Mouse (Mus musculus) liver, postnatal 0 days (tissue): ENCODE data around the gene Adgrb3. TPM values are rescaled to one million over a fixed set of nuclear protein-coding genes. Genes with fewer than 3 reads are reported as not detected.

Experiments used
- ATAC-seq: fragments of 200-750 bp; cut with Nextera tagmentation; 2 replicates; pipeline ENCODE4 v1.8.0; 2017; ENCODE audit warnings: mild to moderate bottlenecking, moderate library complexity
- DNase-seq: peaks from one replicate; pipeline ENCODE4 v3.0.0-alpha.2; 2016
- H3K27ac ChIP-seq: fragments of 300-500 bp; sonication (generic); 2 replicates; pipeline ENCODE4 v1.5.1; 2014; ENCODE audit warnings: antibody characterized with exemption, moderate library complexity, mild to moderate bottlenecking, low read depth
- H3K27me3 ChIP-seq: fragments of 300-500 bp; sonication (generic); 2 replicates; pipeline ENCODE4 v1.6.1; 2014; ENCODE audit warnings: low read length, control low read depth, mixed read lengths; ENCODE audit not compliant: insufficient read depth
- H3K36me3 ChIP-seq: fragments of 300-500 bp; sonication (generic); replicated peaks from 2 replicates; pipeline ENCODE4 v1.6.1; 2014; ENCODE audit warnings: mild to moderate bottlenecking, control low read depth, low read length, moderate library complexity, mixed read lengths; ENCODE audit not compliant: insufficient read depth
- H3K4me1 ChIP-seq: fragments of 300-500 bp; sonication (generic); 2 replicates; pipeline ENCODE4 v1.6.1; 2014; ENCODE audit warnings: antibody characterized with exemption, mild to moderate bottlenecking, control low read depth; ENCODE audit not compliant: insufficient read depth
- H3K4me2 ChIP-seq: fragments of 300-500 bp; sonication (generic); 2 replicates; pipeline ENCODE4 v1.6.1; 2014; ENCODE audit warnings: low read depth, mild to moderate bottlenecking, low read length, moderate library complexity, mixed read lengths
- H3K4me3 ChIP-seq: fragments of 300-500 bp; sonication (generic); 2 replicates; pipeline ENCODE4 v1.5.1; 2014; ENCODE audit warnings: low read depth, low read length
- H3K9ac ChIP-seq: fragments of 300-500 bp; sonication (generic); replicated peaks from 2 replicates; pipeline ENCODE4 v1.6.1; 2014; ENCODE audit warnings: mild to moderate bottlenecking, moderate library complexity
- H3K9me3 ChIP-seq: fragments of 300-500 bp; sonication (generic); 2 replicates; pipeline ENCODE4 v1.6.1; 2016; ENCODE audit warnings: mild to moderate bottlenecking, control low read depth, low read length, mixed read lengths
- CTCF ChIP-seq: sonication (generic); IDR thresholded peaks from 2 replicates; pipeline ENCODE4 v1.5.1; 2016; ENCODE audit warnings: antibody characterized with exemption, low read depth
- EP300 ChIP-seq: IDR thresholded peaks from 2 replicates; pipeline ENCODE4 v1.6.1; 2016; ENCODE audit warnings: antibody characterized with exemption, low read depth, mild to moderate bottlenecking
- WGBS: fragments of 180-500 bp; shearing (Covaris S2); extraction: QIAGEN DNeasy Blood & Tissue Kit; methylation state at CpG from one replicate; pipeline ENCODE4 v1.1.7; 2014; ENCODE audit not compliant: insufficient replicate concordance; 5-methylcytosine and 5-hydroxymethylcytosine counted together
- polyA plus RNA-seq: library from polyadenylated mRNA; unstranded; fragments of >200 nt; fragmentation: Nextera tagmentation; extraction: Ambion mirVana; gene quantifications from 2 replicates; pipeline ENCODE4 v1.2.1, GENCODE M21; 2015

Adgrb3 gene
- polyA plus RNA-seq, 1 experiment from 2014 or later: not detected

- 32% methylated on average over 1 of the region's 1 CpGs for WGBS
- H3K27ac ChIP-seq: no peak overlapping the region
- no peak overlapping the region for H3K4me2 ChIP-seq
- H3K4me3 ChIP-seq: no peak overlapping the region
- H3K36me3 ChIP-seq: no peaks in the 10 kb centered on the region
- DNase-seq: no peak
- H3K9me3 ChIP-seq: no peaks in the 10 kb centered on the region
- no peak for TF ChIP-seq CTCF
- no peak for TF ChIP-seq EP300
- H3K9ac ChIP-seq: no peak overlapping the region
- no peak for ATAC-seq
- H3K27me3 ChIP-seq: no peaks in the 10 kb centered on the region
- no peaks in the 10 kb centered on the region for H3K4me1 ChIP-seq
Observed at GRCm38 (mm10) chr1:25462612-25463011, 366.9 kb downstream of the Adgrb3 start.

- Histone ChIP-seq H3K9me3 (no peaks in the 10 kb centered on the region), H3K4me1 (no peaks in the 10 kb centered on the region), H3K9ac (no peak overlapping the region), H3K27ac (no peak overlapping the region), H3K4me2 (no peak overlapping the region), H3K4me3 (no peak overlapping the region), H3K36me3 (no peaks in the 10 kb centered on the region), H3K27me3 (no peaks in the 10 kb centered on the region)
- DNase-seq: no peak
- ATAC-seq: no peak
- TF ChIP-seq EP300: no peak
- TF ChIP-seq CTCF: no peak
- WGBS: 62% methylated on average over 2 of the region's 2 CpGs
Observed at GRCm38 (mm10) chr1:25435506-25435905, 394.0 kb downstream of the Adgrb3 start.

GRCm38 (mm10) chr1:25430219-25430862 lies 399.2 kb downstream of the Adgrb3 start:
- Histone ChIP-seq H3K4me1 (no peaks in the 10 kb centered on the region), H3K9ac (no peak overlapping the region), H3K4me3 (no peak overlapping the region), H3K27me3 (no peaks in the 10 kb centered on the region), H3K27ac (no peak overlapping the region), H3K36me3 (no peaks in the 10 kb centered on the region), H3K9me3 (no peaks in the 10 kb centered on the region), H3K4me2 (no peak overlapping the region)
- no peak for ATAC-seq
- no peak for DNase-seq
- 73% methylated on average over 16 of the region's 16 CpGs for WGBS
- no peak for TF ChIP-seq EP300
- TF ChIP-seq CTCF: no peak

DNA sequence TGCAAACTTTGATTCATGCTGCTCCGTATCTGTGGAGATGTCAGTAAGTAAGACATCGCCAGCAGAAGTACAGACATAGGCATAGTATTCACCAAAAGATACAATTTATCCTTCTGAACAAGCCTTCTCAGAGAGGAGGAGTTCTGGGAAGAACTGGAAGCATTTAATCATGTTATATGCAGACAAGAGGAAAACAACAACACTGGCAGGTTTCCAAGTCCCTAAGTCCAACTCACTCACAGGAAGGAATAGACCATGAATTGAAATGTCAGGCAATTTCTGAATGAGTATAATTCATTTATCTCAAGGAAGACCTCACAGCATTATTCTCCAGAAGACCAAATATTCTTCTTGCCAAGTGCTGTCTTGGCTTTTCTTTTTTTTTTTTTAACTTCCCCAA lies 408.8 kb downstream of the Adgrb3 start:
- TF ChIP-seq CTCF: no peak
- TF ChIP-seq EP300: no peak
- H3K4me3 ChIP-seq: no peak overlapping the region
- no peak for DNase-seq

DNA sequence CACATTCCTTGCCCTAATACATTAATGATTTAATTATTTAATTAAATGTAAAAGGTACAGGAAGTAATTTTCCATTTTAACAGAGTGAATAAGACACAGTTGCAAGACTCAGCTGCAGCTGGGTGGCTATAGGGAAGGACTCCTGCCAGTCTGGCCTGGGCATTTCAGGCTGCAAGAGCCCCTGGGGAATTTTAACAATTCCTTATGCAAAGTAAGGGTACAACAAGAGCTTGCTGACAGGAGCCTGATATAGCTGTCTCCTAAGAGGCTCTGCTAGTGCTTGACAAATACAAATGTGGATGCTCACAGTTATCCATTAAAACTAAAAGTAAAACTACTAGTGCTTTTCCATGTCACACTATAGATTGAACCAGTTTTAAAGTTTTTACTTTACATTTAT lies 410.1 kb downstream of the Adgrb3 start:
- Histone ChIP-seq H3K27me3 (no peaks in the 10 kb centered on the region), H3K9me3 (peaks cover 1% of the 10 kb centered on the region; the same call in 1 of the 2 replicates), H3K36me3 (no peaks in the 10 kb centered on the region), H3K27ac (no peak overlapping the region), H3K9ac (no peak overlapping the region), H3K4me3 (no peak overlapping the region), H3K4me1 (no peaks in the 10 kb centered on the region), H3K4me2 (no peak overlapping the region)
- no peak for DNase-seq
- ATAC-seq: no peak
- no peak for TF ChIP-seq EP300
- TF ChIP-seq CTCF: no peak

More for the DNA sequence above, 408.8 kb downstream of the Adgrb3 start:
- no peaks in the 10 kb centered on the region for H3K4me1 ChIP-seq
- H3K27me3 ChIP-seq: no peaks in the 10 kb centered on the region
- H3K27ac ChIP-seq: no peak overlapping the region
- 86% methylated on average over 2 of the region's 2 CpGs for WGBS
- no peak overlapping the region for H3K9ac ChIP-seq
- H3K36me3 ChIP-seq: no peaks in the 10 kb centered on the region
- H3K4me2 ChIP-seq: no peak overlapping the region
- peaks cover 3% of the 10 kb centered on the region; the same call in 1 of the 2 replicates for H3K9me3 ChIP-seq
- no peak for ATAC-seq

DNA sequence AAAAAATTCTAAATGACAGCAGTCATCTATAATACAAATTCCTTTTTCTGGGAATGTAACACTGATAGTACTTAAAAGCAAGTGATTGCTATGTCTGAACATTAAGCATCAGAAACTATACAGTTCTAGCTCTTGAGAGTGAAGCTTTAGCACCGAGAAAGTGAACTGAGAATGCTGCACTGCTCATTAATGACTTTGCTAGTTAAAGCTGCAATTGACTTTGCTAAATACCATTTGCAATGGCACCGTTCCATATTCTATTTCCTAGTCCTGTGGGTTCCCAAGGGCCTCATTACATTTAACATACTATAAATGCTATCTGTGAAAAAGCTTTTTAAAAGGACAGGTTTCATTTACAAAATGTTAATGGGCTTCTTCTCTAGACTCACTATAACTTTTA lies 414.4 kb downstream of the Adgrb3 start:
- H3K4me1 ChIP-seq: no peaks in the 10 kb centered on the region
- H3K9ac ChIP-seq: no peak overlapping the region
- TF ChIP-seq CTCF (no peak), EP300 (no peak)
- no peak for ATAC-seq
- H3K27ac ChIP-seq: no peak overlapping the region
- DNase-seq: no peak
- WGBS: 59% methylated on average over 2 of the region's 2 CpGs
- H3K4me3 ChIP-seq: no peak overlapping the region
- no peak overlapping the region for H3K4me2 ChIP-seq
- no peaks in the 10 kb centered on the region for H3K9me3 ChIP-seq
- no peaks in the 10 kb centered on the region for H3K36me3 ChIP-seq
- H3K27me3 ChIP-seq: no peaks in the 10 kb centered on the region

DNA sequence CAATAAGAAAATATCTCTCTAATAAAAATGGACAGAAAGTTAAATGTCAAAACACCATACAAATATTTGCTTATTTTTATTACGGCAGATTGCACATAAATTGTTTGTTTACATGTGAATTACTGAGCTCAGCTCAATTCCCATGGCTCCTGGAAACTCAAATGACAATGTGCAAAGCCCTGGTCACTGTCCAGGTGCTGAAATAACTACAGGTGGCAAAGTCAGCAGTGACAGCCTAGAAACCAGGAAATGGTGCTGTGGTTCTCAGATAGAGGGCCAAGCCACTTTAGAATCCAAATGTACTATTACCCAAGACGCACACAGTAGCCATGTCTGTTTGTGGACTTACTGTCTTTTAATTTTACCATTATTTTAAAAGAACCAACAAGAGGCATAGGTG lies 465.3 kb downstream of the Adgrb3 start:
- 65% methylated on average over 2 of the region's 2 CpGs for WGBS
- H3K9ac ChIP-seq: no peak overlapping the region
- ATAC-seq: no peak
- no peaks in the 10 kb centered on the region for H3K4me1 ChIP-seq
- H3K27ac ChIP-seq: no peak overlapping the region
- H3K36me3 ChIP-seq: no peaks in the 10 kb centered on the region
- no peak overlapping the region for H3K4me3 ChIP-seq
- no peaks in the 10 kb centered on the region for H3K9me3 ChIP-seq
- H3K27me3 ChIP-seq: no peaks in the 10 kb centered on the region
- no peak overlapping the region for H3K4me2 ChIP-seq
- TF ChIP-seq EP300: no peak
- TF ChIP-seq CTCF: no peak
- DNase-seq: no peak
